Mouse (Mus musculus) MEL-GATA-1-ER (cell line): ENCODE results near the gene Kif21a.

Source experiments
- DNase-seq: peaks from one replicate; pipeline ENCODE4 v3.0.0-alpha.2; 2012; ENCODE audit warnings: low read depth; ENCODE audit errors: extremely low read depth

Gene Kif21a

GRCm38 (mm10) chr15:91018161-91018860, 31.4 kb downstream of the Kif21a start:
- no peak for DNase-seq

GRCm38 (mm10) chr15:91017261-91018160, 32.2 kb downstream of the Kif21a start:
- no peak for DNase-seq

- DNase-seq, result no peak
Observed at GRCm38 (mm10) chr15:91016366-91016765, 33.4 kb downstream of the Kif21a start.

- DNase-seq, result no peak
Observed at GRCm38 (mm10) chr15:91012793-91013580, 36.8 kb downstream of the Kif21a start.

- DNase-seq, result no peak
Observed at GRCm38 (mm10) chr15:91010218-91010617, 39.5 kb downstream of the Kif21a start.

- DNase-seq, result no peak
Observed at GRCm38 (mm10) chr15:91007123-91007830, 42.5 kb downstream of the Kif21a start.

GRCm38 (mm10) chr15:91004726-91005125, 45.0 kb downstream of the Kif21a start:
- DNase-seq, result no peak

- DNase-seq, result no peak
Observed at GRCm38 (mm10) chr15:91001037-91001616, 48.6 kb downstream of the Kif21a start.

GRCm38 (mm10) chr15:91000280-91001036, 49.3 kb downstream of the Kif21a start:
- DNase-seq, result no peak

- no peak for DNase-seq
Observed at GRCm38 (mm10) chr15:90992871-90993270, 56.9 kb downstream of the Kif21a start.

- no peak for DNase-seq
Observed at GRCm38 (mm10) chr15:90992388-90992787, 57.4 kb downstream of the Kif21a start.

- no peak for DNase-seq
Observed at GRCm38 (mm10) chr15:90991843-90992242, 57.9 kb downstream of the Kif21a start.

GRCm38 (mm10) chr15:90987714-90988250, 62.0 kb downstream of the Kif21a start:
- no peak for DNase-seq

- no peak for DNase-seq
Observed at GRCm38 (mm10) chr15:90975914-90976313, 73.8 kb downstream of the Kif21a start.

GRCm38 (mm10) chr15:90971914-90972767, 77.6 kb downstream of the Kif21a start:
- DNase-seq, result no peak

GRCm38 (mm10) chr15:90963320-90963719, 86.4 kb downstream of the Kif21a start:
- DNase-seq, result peak; percentile 2

GRCm38 (mm10) chr15:90962548-90962947, 87.2 kb downstream of the Kif21a start:
- no peak for DNase-seq

- no peak for DNase-seq
Observed at GRCm38 (mm10) chr15:90960831-90961554, 88.8 kb downstream of the Kif21a start.
